Mouse (Mus musculus) layer of hippocampus, postnatal 25 days (tissue): ENCODE results near the gene Cpne8. TPM values are rescaled to one million over a fixed set of nuclear protein-coding genes. Genes with fewer than 3 reads are reported as not detected.
"Not testable (repeated sequence)": the region's sequence is repeated elsewhere in the genome, so short reads cannot be mapped to it uniquely, and the experiment has no call there.

Experiments
- DNase-seq, 2 experiments: peaks; one replicate each; pipeline ENCODE4 v3.0.0; 2022; ENCODE audit warnings: mixed read lengths in 2 of 2, low spot score in 1 of 2; ENCODE audit errors: extremely low spot score in 1 of 2
- total RNA-seq, 2 experiments: library from RNA; stranded (reverse); gene quantifications; 2 replicates each; pipeline ENCODE4 v1.2.3; 2021

The Cpne8 gene
- total RNA-seq, 2 experiments from 2014 or later, result 30.8 to 33.6 TPM

- no peak for DNase-seq
These were observed 182.2 kb downstream of the Cpne8 start for GRCm38 (mm10) chr15:90497080-90497479.

GRCm38 (mm10) chr15:90491558-90491957 lies 187.7 kb downstream of the Cpne8 start:
- no peak for DNase-seq

- no peak for DNase-seq
These were observed 189.0 kb downstream of the Cpne8 start for GRCm38 (mm10) chr15:90490186-90490585.

- not testable (repeated sequence) for DNase-seq
These were observed 208.7 kb downstream of the Cpne8 start for GRCm38 (mm10) chr15:90470561-90470960.

GRCm38 (mm10) chr15:90463281-90463680 lies 216.0 kb downstream of the Cpne8 start:
- no peak for DNase-seq

GRCm38 (mm10) chr15:90446076-90446475 lies 233.2 kb downstream of the Cpne8 start:
- no peak for DNase-seq
